ENCODE assay signal across 29 mouse cellular contexts in the genomic region with DNA sequence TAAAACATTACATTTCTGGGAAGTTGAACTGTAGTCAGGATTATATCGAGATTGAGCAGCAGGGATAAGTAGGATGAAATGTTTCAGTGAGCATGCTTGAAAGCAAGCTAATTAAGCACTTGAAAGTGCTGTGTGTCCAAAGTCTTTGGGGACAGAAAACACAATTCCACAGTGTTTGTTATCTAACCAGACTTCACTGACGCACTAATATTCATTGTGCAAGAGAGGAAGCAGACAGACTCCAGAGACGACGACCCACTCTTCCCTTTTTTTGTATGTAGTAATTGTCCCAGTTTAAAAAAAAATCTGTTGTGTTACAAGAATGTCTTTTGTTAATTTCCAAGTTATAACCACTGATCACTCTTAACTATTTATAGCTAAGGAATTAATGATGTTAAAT.
"Had no signal": no experiment of that assay in that cellular context is flagged by ENCODE, and none has a peak within 500 bp of the region (broad histone marks: within the 10 kb centered on the region; RNA-seq: fewer than 3 reads in every experiment).

No protein-coding gene starts in this region.

- ATAC-seq: forebrain, embryonic 13.5 days; forebrain, embryonic 14.5 days; forebrain, embryonic 15.5 days; forebrain, embryonic 16.5 days; forebrain, postnatal 0 days had no signal

- H3K27ac ChIP-seq: embryonic facial prominence, embryonic 10.5 days; embryonic facial prominence, embryonic 12.5 days; embryonic facial prominence, embryonic 13.5 days; embryonic facial prominence, embryonic 15.5 days; forebrain, embryonic 10.5 days; forebrain, embryonic 12.5 days; forebrain, embryonic 13.5 days; forebrain, embryonic 15.5 days; gastrocnemius, adult 2 months; heart, adult 2 months had no signal

- H3K9me3 ChIP-seq: embryonic facial prominence, embryonic 10.5 days; embryonic facial prominence, embryonic 12.5 days; embryonic facial prominence, embryonic 13.5 days; embryonic facial prominence, embryonic 15.5 days; forebrain, embryonic 10.5 days; forebrain, embryonic 12.5 days; forebrain, embryonic 13.5 days; forebrain, embryonic 15.5 days had no signal

- H3K4me1 ChIP-seq: embryonic facial prominence, embryonic 10.5 days; embryonic facial prominence, embryonic 12.5 days; embryonic facial prominence, embryonic 13.5 days; embryonic facial prominence, embryonic 15.5 days; forebrain, embryonic 10.5 days; forebrain, embryonic 12.5 days; forebrain, embryonic 13.5 days; forebrain, embryonic 15.5 days had no signal

- H3K9ac ChIP-seq: embryonic facial prominence, embryonic 12.5 days; embryonic facial prominence, embryonic 13.5 days; embryonic facial prominence, embryonic 15.5 days; forebrain, embryonic 12.5 days; forebrain, embryonic 13.5 days; forebrain, embryonic 15.5 days; forebrain, postnatal 0 days had no signal

- H3K4me2 ChIP-seq: embryonic facial prominence, embryonic 12.5 days; embryonic facial prominence, embryonic 13.5 days; embryonic facial prominence, embryonic 15.5 days; forebrain, embryonic 12.5 days; forebrain, embryonic 13.5 days; forebrain, embryonic 15.5 days had no signal

- H3K36me3 ChIP-seq: embryonic facial prominence, embryonic 10.5 days; embryonic facial prominence, embryonic 12.5 days; embryonic facial prominence, embryonic 13.5 days; embryonic facial prominence, embryonic 15.5 days; forebrain, embryonic 10.5 days; forebrain, embryonic 12.5 days; forebrain, embryonic 15.5 days had no signal

- H3K4me3 ChIP-seq: embryonic facial prominence, embryonic 10.5 days; embryonic facial prominence, embryonic 12.5 days; embryonic facial prominence, embryonic 13.5 days; embryonic facial prominence, embryonic 15.5 days; erythroblast, embryonic 14.5 days; forebrain, embryonic 10.5 days; forebrain, embryonic 12.5 days; forebrain, embryonic 13.5 days; forebrain, embryonic 15.5 days; gastrocnemius, adult 2 months; heart, adult 2 months had no signal

- H3K27me3 ChIP-seq: embryonic facial prominence, embryonic 12.5 days; embryonic facial prominence, embryonic 13.5 days; embryonic facial prominence, embryonic 15.5 days; forebrain, embryonic 12.5 days; forebrain, embryonic 13.5 days; forebrain, embryonic 15.5 days had no signal

- DNase-seq: cerebellum, adult 2 months; cerebellum, adult 8-10 months; cerebellum, adult 9-10 months; cerebellum, adult 9-11 months; cerebellum, postnatal 10 days; cerebellum, postnatal 14 days; cerebellum, postnatal 25 days; cerebellum, postnatal 36 days; embryo, embryonic 11 days; forebrain, postnatal 0 days; gastrocnemius, adult 2 months; gastrocnemius, postnatal 10 days; gastrocnemius, postnatal 14 days; gastrocnemius, postnatal 25 days; gastrocnemius, postnatal 36 days; heart, adult 11 months; heart, adult 18-20 months; heart, adult 2 months had no signal
